In the genomic region with DNA sequence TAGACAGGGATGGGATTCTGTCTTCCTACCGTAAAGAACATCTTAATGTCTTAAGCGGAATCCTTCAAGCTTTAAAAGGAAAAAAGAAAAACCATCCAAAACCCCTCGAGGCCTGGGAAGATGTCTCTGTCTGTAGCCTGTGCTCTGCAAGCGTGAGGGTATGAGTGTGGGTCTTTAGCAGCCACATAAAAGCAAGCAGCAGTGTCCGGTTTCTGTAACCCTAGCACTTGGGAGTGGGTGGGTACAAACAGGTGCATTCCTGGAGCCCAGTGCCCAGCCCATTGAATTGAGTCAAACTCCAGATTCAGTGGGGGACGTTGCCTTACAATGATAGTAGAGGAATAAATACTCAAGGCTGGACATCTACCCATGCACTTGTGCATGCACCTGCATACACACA, we compare ENCODE assay signal across 15 mouse cellular contexts.
"Had no signal": no experiment of that assay in that cellular context is flagged by ENCODE, and none has a peak within 500 bp of the region (broad histone marks: within the 10 kb centered on the region; RNA-seq: fewer than 3 reads in every experiment).

No protein-coding gene starts in this region.

- H3K36me3 ChIP-seq: neural tube, embryonic 13.5 days; neural tube, embryonic 15.5 days had no signal

- ATAC-seq: liver, embryonic 12.5 days; midbrain, embryonic 16.5 days had no signal

- H3K27ac ChIP-seq: liver, embryonic 12.5 days; liver, embryonic 14.5 days; macrophage; neural tube, embryonic 13.5 days; neural tube, embryonic 15.5 days; stomach, embryonic 15.5 days; stomach, postnatal 0 days had no signal

- H3K4me2 ChIP-seq: liver, embryonic 12.5 days; lung, embryonic 14.5 days; midbrain, embryonic 11.5 days; neural tube, embryonic 13.5 days; neural tube, embryonic 15.5 days; stomach, embryonic 15.5 days had no signal

- H3K4me1 ChIP-seq: liver, embryonic 12.5 days; stomach, embryonic 15.5 days had no signal

- DNase-seq: lung, adult 18-20 months; lung, embryonic 14.5 days; lung, postnatal 10 days; thymus, adult 2 months; thymus, postnatal 36 days had no signal

- H3K9me3 ChIP-seq: liver, embryonic 12.5 days; megakaryocyte, embryonic 14.5 days; neural tube, embryonic 13.5 days; neural tube, embryonic 15.5 days; stomach, embryonic 15.5 days had no signal

- H3K4me3 ChIP-seq: liver, embryonic 12.5 days; megakaryocyte, embryonic 14.5 days; neural tube, embryonic 13.5 days; neural tube, embryonic 15.5 days; stomach, embryonic 15.5 days had no signal

- H3K9ac ChIP-seq: liver, embryonic 12.5 days; liver, embryonic 14.5 days; lung, embryonic 14.5 days; neural tube, embryonic 13.5 days; neural tube, embryonic 15.5 days; stomach, embryonic 15.5 days had no signal

- H3K27me3 ChIP-seq: liver, embryonic 12.5 days; neural tube, embryonic 13.5 days; neural tube, embryonic 15.5 days; stomach, embryonic 15.5 days had no signal
